Mouse (Mus musculus): ENCODE data around the gene Cpne2.

GRCm38 (mm10) chr8:94566446-94567158 lies 33.8 kb downstream of the Cpne2 start:
- TF ChIP-seq CTCF (IDR thresholded peaks at IDR 0.05; ENCODE audit: low read depth, low read length): no peak
- no peak for TF ChIP-seq POLR2A (IDR thresholded peaks at IDR 0.05; ENCODE audit: borderline replicate concordance, low read depth, low read length)

Measured in bone marrow macrophage, adult 2 months (primary cell).